Mouse (Mus musculus): ENCODE data around the gene Nfia. TPM values are rescaled to one million over a fixed set of nuclear protein-coding genes. Genes with fewer than 3 reads are reported as not detected.

Nfia gene
- polyA plus RNA-seq, 1 experiment = 8.1 TPM

- TF ChIP-seq POLR2A (IDR thresholded peaks at IDR 0.05; ENCODE audit: borderline replicate concordance, low read depth, low read length) (no peak), CTCF (IDR thresholded peaks at IDR 0.05; ENCODE audit: low read depth, low read length) (no peak)
- Histone ChIP-seq H3K4me3 (ENCODE audit: insufficient read depth, low read length) (no peak overlapping the region), H3K4me1 (ENCODE audit: control insufficient read depth, insufficient read depth, low read length) (no peaks in the 10 kb centered on the region), H3K27ac (ENCODE audit: insufficient read depth, low read depth, low read length) (no peak overlapping the region)
Observed at GRCm38 (mm10) chr4:97995911-97996712, 223.6 kb downstream of the Nfia start.

DNA sequence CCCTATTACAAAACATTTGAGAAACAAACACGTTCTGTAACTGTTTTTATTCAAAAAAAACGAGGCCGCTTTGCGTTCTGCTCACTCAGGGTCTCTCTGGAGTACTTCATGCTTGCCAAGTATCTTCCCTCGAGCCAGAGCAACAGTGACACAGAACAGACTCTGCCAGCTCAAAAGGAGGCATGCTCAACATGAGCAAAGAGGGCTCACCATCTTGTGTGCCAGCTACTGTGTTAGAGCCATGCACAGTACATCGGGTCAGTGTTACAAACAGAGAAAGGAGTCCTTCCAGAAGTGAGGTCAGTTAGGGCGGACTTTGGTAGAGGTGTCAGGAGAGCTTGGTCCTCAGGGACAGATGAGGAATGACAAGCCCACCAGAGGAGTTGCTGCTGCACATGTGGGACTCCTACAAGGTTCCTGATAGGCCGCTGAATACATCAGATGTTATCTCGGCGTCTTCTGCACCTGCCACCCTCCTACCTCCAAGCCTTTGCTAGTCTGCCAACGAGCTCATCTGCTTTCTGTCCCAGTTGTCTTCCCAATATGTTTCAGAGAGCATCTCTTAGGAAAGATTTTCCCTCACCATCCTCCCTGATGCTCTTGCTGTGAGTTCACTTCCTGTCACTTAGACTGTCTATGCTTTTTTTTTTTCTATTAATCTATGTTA is 224.8 kb downstream of the Nfia start:
- Histone ChIP-seq H3K27ac (ENCODE audit: insufficient read depth, low read depth, low read length) (no peak overlapping the region), H3K4me3 (ENCODE audit: insufficient read depth, low read length) (no peak overlapping the region), H3K4me1 (ENCODE audit: control insufficient read depth, insufficient read depth, low read length) (no peaks in the 10 kb centered on the region)
- TF ChIP-seq CTCF (IDR thresholded peaks at IDR 0.05; ENCODE audit: low read depth, low read length) = no peak
- TF ChIP-seq POLR2A (IDR thresholded peaks at IDR 0.05; ENCODE audit: borderline replicate concordance, low read depth, low read length) = no peak

DNA sequence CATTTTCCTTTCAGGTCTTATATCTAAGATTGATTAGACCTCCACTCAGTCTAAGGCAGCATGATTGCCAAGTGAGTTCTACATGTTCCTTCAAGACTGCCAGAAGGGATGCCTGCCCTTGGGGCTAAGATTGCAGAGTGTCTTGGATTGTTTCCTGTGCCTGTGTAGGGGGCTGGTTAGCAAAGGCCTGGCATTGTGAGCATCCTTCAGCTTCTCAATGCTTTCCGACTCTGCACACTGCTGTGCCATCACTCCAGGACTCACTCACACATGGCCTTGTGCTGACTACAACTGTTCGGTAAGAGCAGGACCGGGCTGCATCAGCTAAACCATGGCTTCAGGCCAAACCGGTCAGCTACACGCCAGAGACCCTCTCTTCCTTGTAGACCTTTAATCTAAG is 229.7 kb downstream of the Nfia start:
- TF ChIP-seq CTCF (IDR thresholded peaks at IDR 0.05; ENCODE audit: low read depth, low read length) (no peak), POLR2A (IDR thresholded peaks at IDR 0.05; ENCODE audit: borderline replicate concordance, low read depth, low read length) (no peak)
- H3K27ac ChIP-seq (ENCODE audit: insufficient read depth, low read depth, low read length) = no peak overlapping the region

DNA sequence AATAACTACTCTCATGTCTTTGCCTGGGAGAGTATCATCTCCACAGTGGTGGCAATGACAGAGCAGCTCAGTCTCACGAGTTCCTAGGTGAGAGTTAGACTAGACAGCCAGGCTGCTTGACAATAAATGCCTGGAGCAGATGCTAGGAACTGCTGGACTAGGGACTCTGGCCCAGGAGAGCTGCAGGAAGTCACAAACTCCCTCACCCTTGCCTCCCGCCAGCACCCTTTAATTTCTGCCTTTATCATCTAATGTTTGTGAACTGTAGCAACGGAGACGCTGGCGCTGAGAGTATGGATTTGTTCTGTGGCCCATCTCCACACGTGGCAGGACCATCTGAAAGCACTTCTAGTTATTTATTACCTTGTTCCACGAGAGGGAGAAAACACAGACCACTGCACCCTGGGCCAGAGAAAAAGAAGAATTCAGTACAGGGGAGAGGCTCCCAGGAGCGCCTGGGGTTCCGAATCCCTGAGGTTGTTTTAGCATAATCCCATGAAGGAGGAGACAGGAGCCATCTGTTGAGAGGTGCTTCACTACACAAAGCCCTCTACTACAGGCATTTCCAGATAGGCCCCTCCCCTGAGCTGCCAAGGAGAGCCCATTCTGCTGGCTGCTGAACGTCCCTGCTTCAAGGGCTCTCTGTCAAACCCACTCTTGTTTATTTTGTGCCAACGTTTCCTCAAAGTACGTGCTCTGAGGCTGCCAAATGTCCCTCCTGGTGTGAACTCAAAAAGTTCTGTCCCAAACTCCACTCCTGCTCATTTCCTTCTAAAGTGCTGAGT is 231.0 kb downstream of the Nfia start:
- no peak overlapping the region for H3K27ac ChIP-seq (ENCODE audit: insufficient read depth, low read depth, low read length)
- no peak for TF ChIP-seq POLR2A (IDR thresholded peaks at IDR 0.05; ENCODE audit: borderline replicate concordance, low read depth, low read length)
- TF ChIP-seq CTCF (IDR thresholded peaks at IDR 0.05; ENCODE audit: low read depth, low read length) = no peak
- no peak overlapping the region for H3K4me3 ChIP-seq (ENCODE audit: insufficient read depth, low read length)
- H3K4me1 ChIP-seq (ENCODE audit: control insufficient read depth, insufficient read depth, low read length) = no peaks in the 10 kb centered on the region

More for the DNA sequence above, 229.7 kb downstream of the Nfia start:
- Histone ChIP-seq H3K4me3 (ENCODE audit: insufficient read depth, low read length) (no peak overlapping the region), H3K4me1 (ENCODE audit: control insufficient read depth, insufficient read depth, low read length) (no peaks in the 10 kb centered on the region)

DNA sequence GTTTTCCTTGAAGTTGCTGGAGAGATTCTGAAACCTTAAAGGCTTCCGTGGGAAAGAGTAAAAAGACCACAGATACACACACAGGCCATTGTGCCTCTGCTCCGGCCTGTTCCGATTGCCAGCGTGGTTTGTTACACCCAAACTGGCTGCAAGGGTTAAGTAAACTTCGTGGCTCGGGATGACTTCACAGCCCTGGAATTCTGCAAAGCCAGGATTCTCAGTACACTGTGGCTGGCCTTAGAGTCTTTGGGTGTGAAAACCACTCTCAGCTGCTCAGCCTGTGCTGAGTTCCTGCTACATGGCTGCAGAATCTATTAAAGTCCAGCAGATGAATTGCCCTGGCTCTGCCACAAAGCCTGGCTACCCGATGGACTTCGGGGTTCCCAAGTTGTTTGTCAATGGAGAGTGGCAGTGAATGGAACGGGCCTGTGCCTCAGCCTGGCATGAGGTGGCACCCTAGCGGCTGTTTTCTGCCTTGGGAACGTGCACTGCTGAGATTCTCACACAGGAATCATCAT is 231.6 kb downstream of the Nfia start:
- Histone ChIP-seq H3K4me3 (ENCODE audit: insufficient read depth, low read length) (no peak overlapping the region), H3K4me1 (ENCODE audit: control insufficient read depth, insufficient read depth, low read length) (no peaks in the 10 kb centered on the region), H3K27ac (ENCODE audit: insufficient read depth, low read depth, low read length) (no peak overlapping the region)
- TF ChIP-seq POLR2A (IDR thresholded peaks at IDR 0.05; ENCODE audit: borderline replicate concordance, low read depth, low read length) (no peak), CTCF (IDR thresholded peaks at IDR 0.05; ENCODE audit: low read depth, low read length) (no peak)

DNA sequence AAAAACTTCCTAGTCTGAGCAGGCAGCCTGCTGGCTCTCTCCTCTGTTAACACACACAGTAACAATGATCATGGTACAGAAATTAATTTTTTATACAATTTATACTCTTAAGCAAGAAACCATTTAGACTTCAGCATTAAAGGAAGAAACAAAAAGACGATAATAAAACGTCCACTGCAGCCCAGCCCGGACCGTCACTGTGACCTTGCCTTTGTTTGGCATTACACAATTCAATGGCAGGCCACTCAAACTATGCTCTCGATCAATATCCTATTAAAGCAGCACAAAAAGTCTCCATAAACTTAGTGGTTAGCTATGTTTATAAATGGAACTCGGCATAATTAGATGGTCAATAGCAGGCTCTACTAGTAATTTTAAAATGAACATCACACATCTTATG is 232.5 kb downstream of the Nfia start:
- TF ChIP-seq CTCF (IDR thresholded peaks at IDR 0.05; ENCODE audit: low read depth, low read length) = no peak
- TF ChIP-seq POLR2A (IDR thresholded peaks at IDR 0.05; ENCODE audit: borderline replicate concordance, low read depth, low read length) = no peak
- H3K27ac ChIP-seq (ENCODE audit: insufficient read depth, low read depth, low read length) = no peak overlapping the region
- H3K4me1 ChIP-seq (ENCODE audit: control insufficient read depth, insufficient read depth, low read length) = no peaks in the 10 kb centered on the region
- H3K4me3 ChIP-seq (ENCODE audit: insufficient read depth, low read length) = no peak overlapping the region

DNA sequence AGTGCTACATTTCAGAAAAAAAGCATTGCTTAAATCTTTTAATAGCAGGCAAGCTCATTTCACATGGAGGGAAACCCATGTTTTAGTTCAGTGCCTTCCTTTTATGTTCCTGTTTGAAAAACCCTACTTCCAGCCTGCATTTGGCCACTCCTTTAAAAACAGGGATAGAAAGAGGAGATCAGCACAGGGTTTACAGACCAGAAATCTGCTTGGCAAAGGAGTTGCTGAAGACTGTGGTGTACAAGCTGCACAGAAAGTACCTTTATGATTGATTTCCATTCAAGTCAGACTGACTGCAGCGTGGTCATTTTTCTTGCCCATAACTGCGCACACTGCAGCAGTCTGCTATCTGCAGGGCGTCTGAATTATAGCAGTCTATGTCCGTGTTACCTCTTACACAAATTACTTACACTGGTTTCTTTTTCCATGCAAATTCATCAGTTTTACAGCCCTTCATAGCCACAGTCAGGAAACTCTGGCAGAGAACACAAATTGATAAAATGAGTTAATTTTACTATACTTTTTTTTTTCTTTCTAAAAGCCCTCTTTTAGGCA is 236.4 kb downstream of the Nfia start:
- Histone ChIP-seq H3K4me1 (ENCODE audit: control insufficient read depth, insufficient read depth, low read length) (no peaks in the 10 kb centered on the region), H3K27ac (ENCODE audit: insufficient read depth, low read depth, low read length) (no peak overlapping the region), H3K4me3 (ENCODE audit: insufficient read depth, low read length) (no peak overlapping the region)
- TF ChIP-seq CTCF (IDR thresholded peaks at IDR 0.05; ENCODE audit: low read depth, low read length) = no peak
- TF ChIP-seq POLR2A (IDR thresholded peaks at IDR 0.05; ENCODE audit: borderline replicate concordance, low read depth, low read length) = no peak

DNA sequence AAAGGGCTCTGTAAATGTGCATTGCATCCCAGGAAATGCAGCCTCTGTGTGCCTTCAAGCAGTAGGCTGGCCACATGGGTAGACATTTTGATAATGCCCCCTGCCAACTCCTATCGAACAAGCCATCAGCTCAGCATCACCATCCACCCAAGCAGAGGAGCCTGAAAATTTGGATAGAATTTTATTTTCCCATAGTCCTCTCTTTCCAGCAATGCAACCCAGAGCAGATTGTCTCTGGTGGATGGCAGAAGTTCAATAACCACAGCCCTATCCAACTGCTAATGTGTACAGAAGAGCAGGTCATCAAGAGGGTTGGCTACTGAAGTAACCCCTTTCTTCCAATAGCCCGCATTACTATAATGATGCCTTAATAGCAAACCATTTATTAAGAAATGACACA is 237.4 kb downstream of the Nfia start:
- Histone ChIP-seq H3K4me3 (ENCODE audit: insufficient read depth, low read length) (no peak overlapping the region), H3K27ac (ENCODE audit: insufficient read depth, low read depth, low read length) (no peak overlapping the region), H3K4me1 (ENCODE audit: control insufficient read depth, insufficient read depth, low read length) (no peaks in the 10 kb centered on the region)
- TF ChIP-seq CTCF (IDR thresholded peaks at IDR 0.05; ENCODE audit: low read depth, low read length) (no peak), POLR2A (IDR thresholded peaks at IDR 0.05; ENCODE audit: borderline replicate concordance, low read depth, low read length) (no peak)

GRCm38 (mm10) chr4:98019811-98020210 is 247.3 kb downstream of the Nfia start:
- no peak overlapping the region for H3K4me3 ChIP-seq (ENCODE audit: insufficient read depth, low read length)
- no peak for TF ChIP-seq CTCF (IDR thresholded peaks at IDR 0.05; ENCODE audit: low read depth, low read length)
- TF ChIP-seq POLR2A (IDR thresholded peaks at IDR 0.05; ENCODE audit: borderline replicate concordance, low read depth, low read length) = no peak
- H3K27ac ChIP-seq (ENCODE audit: insufficient read depth, low read depth, low read length) = no peak overlapping the region
- peaks cover 4% of the 10 kb centered on the region; the same call in 1 of the 2 replicates for H3K4me1 ChIP-seq (ENCODE audit: control insufficient read depth, insufficient read depth, low read length)

Data from bone marrow macrophage, adult 2 months (primary cell).